Mouse (Mus musculus) lung, postnatal 0 days (tissue): ENCODE measurements around the gene Srm. TPM values are rescaled to one million over a fixed set of nuclear protein-coding genes. Genes with fewer than 3 reads are reported as not detected.

Source experiments
- ATAC-seq: fragments of 200-750 bp; cut with Nextera tagmentation; 2 replicates; pipeline ENCODE4 v1.8.0; 2017; ENCODE audit warnings: moderate library complexity
- DNase-seq: peaks from one replicate; pipeline ENCODE4 v3.0.0-alpha.2; 2016; ENCODE audit warnings: low spot score
- H3K27ac ChIP-seq: fragments of 300-500 bp; sonication (generic); 2 replicates; pipeline ENCODE4 v1.5.1; 2014; ENCODE audit warnings: antibody characterized with exemption, mild to moderate bottlenecking, low read length, mixed read lengths
- H3K27me3 ChIP-seq: fragments of 300-500 bp; sonication (generic); replicated peaks from 2 replicates; pipeline ENCODE4 v1.6.1; 2014; ENCODE audit warnings: low read length, mixed read lengths; ENCODE audit not compliant: insufficient read depth
- H3K36me3 ChIP-seq: fragments of 300-500 bp; sonication (generic); 2 replicates; pipeline ENCODE4 v1.6.1; 2014; ENCODE audit warnings: low read length, mixed read lengths; ENCODE audit not compliant: insufficient read depth
- H3K4me1 ChIP-seq: fragments of 300-500 bp; sonication (generic); 2 replicates; pipeline ENCODE4 v1.6.1; 2014; ENCODE audit warnings: antibody characterized with exemption, low read depth, low read length, mixed read lengths; ENCODE audit not compliant: insufficient read depth
- H3K4me2 ChIP-seq: fragments of 300-500 bp; sonication (generic); replicated peaks from 2 replicates; pipeline ENCODE4 v1.6.1; 2014; ENCODE audit warnings: low read depth, mild to moderate bottlenecking, low read length, moderate library complexity, mixed read lengths
- H3K4me3 ChIP-seq: fragments of 300-500 bp; sonication (generic); 2 replicates; pipeline ENCODE4 v1.5.1; 2014; ENCODE audit warnings: low read depth, low read length
- H3K9ac ChIP-seq: fragments of 300-500 bp; sonication (generic); replicated peaks from 2 replicates; pipeline ENCODE4 v1.6.1; 2014; ENCODE audit warnings: low read depth, mild to moderate bottlenecking
- H3K9me3 ChIP-seq: fragments of 300-500 bp; sonication (generic); 2 replicates; pipeline ENCODE4 v1.6.1; 2016; ENCODE audit warnings: low read length, mixed read lengths
- CTCF ChIP-seq: IDR thresholded peaks from 2 replicates; pipeline ENCODE4 v1.5.1; 2016; ENCODE audit warnings: antibody characterized with exemption, mild to moderate bottlenecking
- EP300 ChIP-seq: IDR thresholded peaks from 2 replicates; pipeline ENCODE4 v1.6.1; 2016; ENCODE audit warnings: antibody characterized with exemption, mild to moderate bottlenecking, control low read depth
- WGBS: fragments of 180-500 bp; shearing (Covaris S2); extraction: QIAGEN DNeasy Blood & Tissue Kit; methylation state at CpG from one replicate; pipeline ENCODE4 v1.1.7; 2014; 5-methylcytosine and 5-hydroxymethylcytosine counted together
- polyA plus RNA-seq: library from polyadenylated mRNA; unstranded; fragments of >200 nt; fragmentation: Nextera tagmentation; extraction: Ambion mirVana; gene quantifications from 2 replicates; pipeline ENCODE4 v1.2.1, GENCODE M21; 2015

The Srm gene
- polyA plus RNA-seq, 1 experiment from 2014 or later: 46.6 TPM

DNA sequence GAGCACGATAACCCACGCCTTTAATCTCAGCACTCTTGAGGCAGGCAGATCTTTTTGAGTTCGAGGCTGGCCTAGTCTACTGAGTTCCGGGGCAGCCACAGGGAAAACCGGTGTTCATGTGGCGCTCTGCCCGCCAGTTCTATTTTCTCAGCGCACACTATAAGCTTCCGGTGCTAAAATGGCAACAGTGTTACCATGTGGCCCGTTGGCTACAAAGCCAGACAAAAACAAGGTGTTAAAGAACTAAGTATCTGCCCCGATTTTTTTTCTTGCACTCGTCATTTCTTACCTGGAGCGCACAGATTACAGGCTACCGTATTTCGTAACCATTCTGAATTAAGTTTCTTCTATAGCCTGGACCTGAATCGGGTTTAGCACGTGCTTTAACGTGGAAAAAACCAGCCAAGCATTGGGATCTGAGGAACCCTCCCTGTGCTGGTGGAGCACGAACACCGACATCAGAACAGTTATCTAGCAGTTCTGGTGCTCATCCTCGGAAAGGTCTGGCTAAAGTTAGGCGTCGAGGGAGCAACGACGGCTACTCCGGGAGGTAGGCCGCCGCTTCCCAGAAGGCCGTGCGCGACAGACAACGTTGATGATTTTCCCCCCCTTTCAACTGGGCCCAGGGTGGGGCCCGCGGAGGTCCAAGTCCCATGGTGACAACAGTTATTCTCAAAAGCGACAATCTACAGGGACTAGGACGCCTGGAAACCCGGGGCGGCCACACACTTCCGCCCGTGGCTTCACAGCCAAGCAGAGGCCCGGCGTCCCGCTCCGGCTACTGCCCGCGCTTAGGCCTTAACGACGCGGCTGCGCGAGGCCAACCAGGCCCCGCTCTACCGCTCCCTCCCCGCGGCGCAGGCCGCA, 34.7 kb downstream of the Srm start:
- ATAC-seq (peak; percentile 67), DNase-seq (peak; percentile 80)
- peak overlapping the region; percentile 67 for H3K4me2 ChIP-seq
- peak overlapping the region; percentile 89 for H3K4me3 ChIP-seq
- under 1% methylated on average over 57 of the region's 57 CpGs for WGBS
- H3K27ac ChIP-seq: peak overlapping the region; percentile 99
- H3K36me3 ChIP-seq: peaks cover 21% of the 10 kb centered on the region; the same call in 1 of the 2 replicates
- no peaks in the 10 kb centered on the region for H3K9me3 ChIP-seq
- peaks cover 2% of the 10 kb centered on the region; the same call in 1 of the 2 replicates for H3K4me1 ChIP-seq
- no peak for TF ChIP-seq EP300
- no peak for TF ChIP-seq CTCF
- H3K9ac ChIP-seq: peak overlapping the region; percentile 100
- H3K27me3 ChIP-seq: no peaks in the 10 kb centered on the region

DNA sequence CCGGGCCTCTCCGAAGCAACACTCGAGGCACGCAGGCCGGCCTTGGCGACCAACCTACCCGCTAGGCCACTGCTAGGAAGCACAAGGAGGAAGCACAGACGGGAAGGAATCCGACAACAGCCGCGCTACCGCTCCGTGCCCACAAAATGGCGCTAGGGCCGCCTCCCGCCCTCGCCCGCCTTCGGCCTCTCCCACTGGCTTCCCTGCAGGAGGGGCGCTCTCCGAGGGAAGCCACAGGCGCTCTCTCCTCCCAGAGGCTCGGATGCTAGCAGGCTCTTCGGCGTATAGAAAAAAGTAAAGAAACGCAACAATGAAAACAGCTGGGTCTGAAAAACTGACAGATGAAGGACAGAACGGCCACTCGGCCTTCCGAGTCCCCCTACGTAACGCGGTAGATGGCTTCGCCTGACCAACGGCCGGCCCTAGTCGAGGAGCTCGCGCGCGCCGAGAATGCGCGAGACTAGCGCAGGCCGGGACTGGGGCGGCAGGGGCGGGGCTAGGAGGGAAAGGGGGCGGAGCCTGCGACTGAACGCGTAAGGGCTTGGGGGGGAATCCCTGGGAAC, 35.4 kb downstream of the Srm start, which contains the start of gene Tardbp:
TSS of gene Tardbp (minus strand) at position 397 of the 563 bp plus-strand sequence.
- H3K27me3 ChIP-seq: no peaks in the 10 kb centered on the region
- ATAC-seq (peak; percentile 96), DNase-seq (peak; percentile 97)
- peaks cover 2% of the 10 kb centered on the region; the same call in 1 of the 2 replicates for H3K4me1 ChIP-seq
- WGBS: 2% methylated on average over 51 of the region's 51 CpGs
- peak within 1 kb of the TSS; percentile 100 for H3K9ac ChIP-seq
- no peaks in the 10 kb centered on the region for H3K9me3 ChIP-seq
- peak within 1 kb of the TSS; percentile 99 for H3K27ac ChIP-seq
- H3K36me3 ChIP-seq: peaks cover 15% of the 10 kb centered on the region; the same call in 1 of the 2 replicates
- H3K4me3 ChIP-seq: peak within 1 kb of the TSS; percentile 89
- peak within 1 kb of the TSS; percentile 67 for H3K4me2 ChIP-seq
- TF ChIP-seq EP300 (peak; percentile 50; the same call in 1 of the 2 replicates), CTCF (peak; percentile 37; the same call in 1 of the 2 replicates)

DNA sequence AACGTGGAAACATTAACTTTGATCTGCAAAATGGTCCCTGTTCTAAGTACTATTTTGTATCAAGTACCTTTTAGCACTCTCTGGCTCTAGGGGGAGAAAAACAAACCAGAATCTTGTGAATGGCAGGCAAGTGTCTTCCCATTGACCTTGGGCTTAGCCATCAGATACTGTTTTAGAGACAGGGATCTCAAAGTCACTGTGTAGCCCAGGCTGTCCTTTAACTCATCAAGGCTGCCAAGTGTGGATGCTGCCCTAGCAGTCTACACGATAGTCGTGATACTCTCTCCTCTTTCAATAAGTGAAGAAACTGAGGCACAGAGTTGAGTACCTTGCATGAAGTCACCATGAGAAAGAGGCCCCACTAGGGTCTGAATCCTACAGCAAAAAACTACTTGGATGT, 35.9 kb downstream of the Srm start:
- no peak for DNase-seq

DNA sequence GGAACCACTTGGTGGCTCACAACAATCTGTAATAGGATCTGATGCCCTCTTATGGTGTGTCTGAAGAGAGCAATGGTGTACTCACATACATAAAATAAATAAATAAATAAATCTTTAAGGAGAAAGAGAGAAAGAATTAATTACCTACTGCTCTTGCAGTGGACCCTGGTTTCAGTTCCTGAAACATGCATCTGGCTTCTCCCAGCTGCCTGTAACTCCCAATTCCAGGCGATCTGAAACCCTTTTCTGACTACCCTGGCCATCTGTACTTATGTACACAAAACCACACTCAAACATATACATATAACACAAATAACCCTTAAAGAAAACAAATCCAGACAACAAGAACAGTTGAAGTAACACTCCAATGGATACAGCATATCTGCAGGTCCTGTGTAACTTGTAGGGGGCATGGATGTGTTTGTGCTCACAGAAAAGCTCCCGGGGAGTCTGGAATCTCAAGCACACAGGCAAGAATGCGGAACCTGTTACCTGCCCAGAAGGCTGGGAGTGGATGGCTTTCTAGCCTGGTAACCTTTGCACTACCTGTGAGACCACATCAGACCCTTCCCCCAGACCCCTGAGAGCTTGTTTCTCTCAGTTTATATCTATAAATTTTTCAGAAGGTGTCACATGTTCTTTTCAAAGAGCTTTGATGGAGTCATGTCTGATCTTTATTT, 40.9 kb downstream of the Srm start:
- TF ChIP-seq CTCF (no peak), EP300 (peak; percentile 61)
- H3K27ac ChIP-seq: peak overlapping the region; percentile 74
- H3K4me3 ChIP-seq: no peak overlapping the region
- no peaks in the 10 kb centered on the region for H3K4me1 ChIP-seq
- ATAC-seq: peak; percentile 77
- peak; percentile 74 for DNase-seq
- no peak overlapping the region for H3K9ac ChIP-seq
- H3K36me3 ChIP-seq: no peaks in the 10 kb centered on the region
- 49% methylated on average over 3 of the region's 3 CpGs for WGBS
- H3K4me2 ChIP-seq: no peak overlapping the region
- H3K27me3 ChIP-seq: no peaks in the 10 kb centered on the region
- H3K9me3 ChIP-seq: no peaks in the 10 kb centered on the region

More for the DNA sequence above, 35.9 kb downstream of the Srm start:
- H3K9me3 ChIP-seq: no peaks in the 10 kb centered on the region
- no peak overlapping the region for H3K4me3 ChIP-seq
- no peaks in the 10 kb centered on the region for H3K27me3 ChIP-seq
- H3K4me1 ChIP-seq: peaks cover 2% of the 10 kb centered on the region; the same call in 1 of the 2 replicates
- TF ChIP-seq EP300 (no peak), CTCF (no peak)
- peak overlapping the region; percentile 67 for H3K4me2 ChIP-seq
- WGBS: 64% methylated on average over 3 of the region's 3 CpGs
- H3K9ac ChIP-seq: no peak overlapping the region
- H3K27ac ChIP-seq: no peak overlapping the region
- 0 out of 2 replicates have a peak, but pooled peaks cover 10% of the 10 kb centered on the region for H3K36me3 ChIP-seq
- peak; percentile 0; the same call in 1 of the 2 replicates for ATAC-seq

DNA sequence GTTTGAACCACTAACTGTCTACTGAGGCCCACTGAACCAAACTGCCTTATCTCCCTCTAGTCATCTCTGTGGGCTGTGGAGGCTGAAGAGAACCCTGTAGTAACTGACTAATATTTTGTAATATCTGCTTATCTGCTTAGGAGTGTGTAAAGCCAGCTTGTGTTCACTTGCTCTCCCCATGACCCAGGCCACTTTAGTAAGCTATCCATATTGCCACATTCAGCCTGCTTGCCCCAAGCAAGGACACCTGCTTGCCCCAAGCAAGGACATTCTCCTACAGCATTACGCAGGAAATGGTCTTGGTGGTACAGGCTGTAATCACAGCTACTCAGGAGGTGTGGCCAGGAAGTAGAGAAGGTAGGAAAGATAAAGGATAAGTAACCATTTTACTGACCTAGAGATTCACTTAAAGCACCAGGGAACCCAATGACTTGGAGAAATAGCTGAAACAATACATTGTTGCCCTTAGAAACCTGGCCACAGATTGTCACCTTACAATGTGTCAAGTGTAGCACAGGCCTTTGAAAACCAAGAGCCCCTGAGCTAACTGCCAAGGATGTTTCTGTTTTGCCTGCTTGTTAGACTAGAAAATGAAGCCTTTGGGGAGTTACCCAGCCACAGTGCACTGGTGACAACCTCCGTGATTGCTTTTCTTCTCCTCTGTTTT, 42.2 kb downstream of the Srm start:
- ATAC-seq: peak; percentile 61
- Histone ChIP-seq H3K27ac (0 out of 2 replicates have a peak overlapping the region, but pooled peaks have one; percentile 27), H3K4me2 (no peak overlapping the region), H3K27me3 (no peaks in the 10 kb centered on the region), H3K9ac (no peak overlapping the region), H3K9me3 (no peaks in the 10 kb centered on the region), H3K36me3 (no peaks in the 10 kb centered on the region), H3K4me3 (no peak overlapping the region), H3K4me1 (no peaks in the 10 kb centered on the region)
- 47% methylated on average over 2 of the region's 2 CpGs for WGBS
- peak; percentile 37 for DNase-seq
- TF ChIP-seq CTCF (no peak), EP300 (no peak)
